Mouse (Mus musculus): ENCODE measurements around the gene Prrt1.

Gene Prrt1

GRCm38 (mm10) chr17:34651507-34652221, 22.3 kb downstream of the Prrt1 start:
- DNase-seq: peak; percentile 66

- DNase-seq: no peak
Measured at GRCm38 (mm10) chr17:34652546-34652945, 23.2 kb downstream of the Prrt1 start.

GRCm38 (mm10) chr17:34652985-34653384, 23.7 kb downstream of the Prrt1 start:
- no peak for DNase-seq

DNA sequence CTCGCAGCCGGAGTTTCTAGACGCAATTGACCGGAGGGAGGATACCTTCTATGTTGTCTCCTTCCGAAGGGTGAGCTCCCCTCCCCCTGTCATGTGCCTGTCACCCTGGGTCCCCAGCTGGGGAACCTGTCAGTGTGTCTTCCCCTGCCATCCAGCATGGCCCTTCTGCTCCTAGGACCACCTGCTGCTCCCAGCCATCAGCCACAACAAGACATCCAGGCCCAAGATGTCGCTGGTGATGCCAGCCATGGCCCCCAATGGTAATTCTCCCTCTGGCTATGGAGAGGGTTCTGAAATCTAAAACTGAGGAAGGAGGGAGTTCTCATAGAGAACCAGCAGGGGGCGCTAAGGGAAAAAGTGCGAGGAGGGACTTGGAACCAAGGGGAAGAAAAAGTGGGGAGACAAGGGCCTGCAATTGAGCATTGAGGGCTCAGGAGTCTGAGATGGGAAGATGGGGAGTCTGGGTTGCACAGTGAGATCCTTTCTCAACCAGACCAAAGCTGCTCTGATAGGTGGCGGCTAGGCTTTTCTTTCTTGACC, 24.5 kb downstream of the Prrt1 start:
- DNase-seq: peak; percentile 68

- no peak for DNase-seq
Measured at GRCm38 (mm10) chr17:34654392-34654791, 25.1 kb downstream of the Prrt1 start.

DNA sequence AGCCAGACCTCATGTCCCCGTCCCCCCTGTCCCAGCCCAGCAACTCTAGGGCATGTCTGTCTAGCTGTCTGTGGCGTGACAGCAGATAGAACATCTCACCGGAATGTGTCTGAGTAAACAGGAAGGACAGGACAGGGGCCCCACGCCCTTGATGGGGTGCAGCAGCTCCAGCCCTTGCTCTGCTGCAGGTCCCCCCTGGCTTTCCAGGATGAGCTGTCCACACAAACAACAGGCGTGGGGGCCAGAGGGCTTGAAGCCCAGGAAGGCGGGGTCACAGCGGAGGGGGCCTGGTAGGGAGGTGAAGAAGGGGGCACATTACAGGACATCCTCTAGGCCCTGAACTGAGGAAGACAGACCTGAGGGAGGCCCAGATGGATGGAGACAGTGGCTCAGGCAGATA, 25.8 kb downstream of the Prrt1 start:
- DNase-seq: no peak

DNA sequence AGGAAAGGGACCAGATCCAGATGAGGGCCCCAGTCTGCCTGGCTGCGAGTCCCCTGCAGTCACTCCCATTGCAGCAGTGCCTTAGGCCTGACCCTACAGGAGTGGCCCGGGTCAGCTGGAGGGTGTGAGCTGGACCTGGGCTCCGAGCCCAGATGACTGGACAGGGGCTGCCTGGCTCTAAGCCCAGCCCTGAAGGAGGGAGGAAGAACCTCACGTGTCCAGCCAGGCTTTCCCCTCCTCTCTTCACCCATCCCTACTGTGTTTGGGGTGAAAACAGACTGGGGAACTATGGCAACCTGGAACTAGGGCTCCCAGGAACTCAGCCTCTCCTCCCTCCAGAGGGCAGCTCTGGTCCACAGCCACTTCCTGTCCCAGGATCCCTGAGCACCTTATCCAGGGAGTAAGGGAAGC, 26.3 kb downstream of the Prrt1 start:
- DNase-seq: no peak

DNA sequence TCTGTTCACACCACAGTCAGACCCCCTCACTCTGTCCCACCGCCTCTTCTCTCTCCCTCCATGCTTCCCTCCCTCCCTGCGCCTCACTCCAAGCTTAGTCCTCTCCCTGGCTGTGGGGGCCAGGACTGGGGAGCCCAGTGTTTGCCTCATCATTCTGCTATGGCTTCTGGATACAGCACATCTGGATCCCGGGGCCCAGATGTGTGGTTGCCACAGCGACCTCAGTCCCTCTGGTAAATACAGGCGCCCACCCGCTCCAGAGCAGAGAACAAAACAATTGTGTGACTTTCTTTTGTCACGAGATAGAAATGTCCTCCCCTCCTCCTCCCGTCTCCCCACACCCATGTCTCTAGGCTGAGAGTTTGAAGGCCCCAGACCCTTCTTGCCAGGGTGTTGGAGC, 27.3 kb downstream of the Prrt1 start:
- DNase-seq: no peak

DNA sequence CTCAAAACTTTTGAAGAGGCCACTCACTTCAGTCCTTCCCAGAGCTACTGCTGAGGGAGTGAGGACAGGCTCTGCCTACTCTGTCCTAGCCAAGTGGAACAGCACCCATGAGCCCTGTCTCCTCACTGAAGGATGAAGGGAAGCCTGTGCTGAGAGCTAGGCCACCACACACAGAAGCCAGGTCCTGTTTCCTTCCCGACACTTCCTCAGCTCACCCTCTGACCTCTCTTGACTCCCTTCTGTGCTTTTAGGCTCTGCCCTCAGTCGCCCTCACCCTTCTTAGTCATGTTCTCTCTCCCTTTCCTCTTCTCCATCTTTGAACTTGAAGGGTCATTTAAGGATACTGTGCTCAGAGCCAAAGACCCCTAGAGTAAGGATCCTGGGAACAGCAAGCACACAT, 27.9 kb downstream of the Prrt1 start:
- DNase-seq: no peak

- DNase-seq: no peak
Measured at GRCm38 (mm10) chr17:34658145-34658544, 28.8 kb downstream of the Prrt1 start.

- no peak for DNase-seq
Measured at GRCm38 (mm10) chr17:34658591-34658990, 29.3 kb downstream of the Prrt1 start.

DNA sequence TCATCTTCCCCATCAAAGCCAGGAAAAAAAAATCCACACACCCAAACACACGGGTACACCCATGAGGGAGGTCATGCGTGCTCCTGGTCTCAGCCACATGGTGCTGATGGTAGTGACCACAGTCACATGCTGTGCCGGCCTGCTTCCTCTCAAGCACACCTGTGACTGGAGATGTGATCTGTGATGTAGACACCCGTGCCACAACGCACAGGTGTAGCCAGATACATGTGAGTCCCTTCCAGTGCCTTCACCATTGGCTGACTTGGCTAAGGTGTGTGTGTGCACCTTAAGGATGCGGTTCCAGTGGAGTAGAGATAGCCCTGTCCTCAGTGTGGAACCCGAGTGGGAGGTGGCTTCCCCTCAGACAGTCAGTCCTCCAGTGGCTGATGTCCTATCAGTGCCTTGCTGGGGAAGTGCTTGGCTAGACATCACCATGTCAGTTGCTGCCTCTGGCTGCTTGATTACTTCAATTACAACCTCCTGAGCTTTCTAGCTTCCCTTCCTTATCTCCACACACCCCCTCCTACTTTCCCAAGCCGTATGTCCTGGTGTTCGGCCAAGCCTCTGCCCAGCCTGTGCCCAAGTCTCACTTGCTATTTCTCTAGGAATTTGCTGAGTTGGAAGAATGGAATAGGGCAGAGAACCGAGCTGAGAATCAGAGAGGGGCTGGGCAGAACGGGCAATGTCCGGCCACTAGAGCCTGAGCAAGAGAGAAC, 30.0 kb downstream of the Prrt1 start:
- no peak for DNase-seq

GRCm38 (mm10) chr17:34659897-34660214, 30.5 kb downstream of the Prrt1 start:
- no peak for DNase-seq

DNA sequence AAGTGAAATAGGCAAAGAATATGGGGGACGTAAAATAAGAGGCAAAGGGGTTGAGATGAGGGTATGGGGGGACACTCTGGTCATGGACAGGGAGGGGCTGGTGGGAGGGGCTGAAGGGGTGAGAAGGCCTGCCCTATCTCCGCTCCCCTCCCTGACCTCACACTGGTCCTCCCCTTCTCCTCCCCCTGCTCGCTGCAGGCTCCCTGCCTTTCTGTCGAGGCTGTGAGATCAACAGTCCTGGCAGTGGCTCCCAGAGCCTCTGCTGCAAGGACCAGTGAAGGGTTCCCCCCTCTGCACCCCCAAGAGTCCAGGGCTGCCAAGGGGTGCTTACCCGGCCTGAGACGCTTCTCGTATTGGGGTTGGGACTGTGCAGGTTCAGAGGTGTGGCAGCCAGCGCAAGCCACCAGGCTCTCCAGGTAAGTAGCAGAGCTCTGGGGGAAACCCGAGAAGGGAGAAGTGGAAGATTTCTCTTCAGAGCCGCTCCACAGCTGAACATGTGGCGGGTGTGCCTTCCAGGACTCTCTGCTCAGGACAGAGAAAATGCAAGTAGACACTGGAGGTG, 31.0 kb downstream of the Prrt1 start:
- DNase-seq: no peak

DNA sequence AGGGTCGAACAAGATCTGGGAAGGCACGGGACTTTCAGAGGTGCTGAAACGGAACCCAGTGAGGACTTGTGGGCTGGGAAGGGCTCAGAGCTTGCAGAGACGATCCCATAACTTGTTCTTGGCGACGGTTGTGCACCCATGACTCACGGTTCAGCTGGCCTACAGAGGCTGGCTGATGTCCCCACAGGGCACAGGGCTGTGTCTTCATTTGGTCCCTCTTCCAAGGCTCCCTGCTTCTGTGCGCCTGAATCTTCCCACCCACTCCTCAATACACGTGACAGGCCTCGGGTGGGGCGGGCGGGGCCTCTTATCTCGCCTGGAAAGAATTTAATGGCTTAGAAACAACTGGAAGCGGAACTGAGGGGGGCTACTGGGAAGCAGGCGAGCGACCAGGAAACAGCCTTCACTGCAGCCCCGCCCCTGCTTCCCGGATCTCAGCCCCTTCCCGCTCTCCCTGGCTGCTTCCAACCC, 31.8 kb downstream of the Prrt1 start:
- peak; percentile 28 for DNase-seq

GRCm38 (mm10) chr17:34662468-34662867, 33.1 kb downstream of the Prrt1 start:
- DNase-seq: no peak

- DNase-seq: no peak
Measured at GRCm38 (mm10) chr17:34662978-34663377, 33.6 kb downstream of the Prrt1 start.

DNA sequence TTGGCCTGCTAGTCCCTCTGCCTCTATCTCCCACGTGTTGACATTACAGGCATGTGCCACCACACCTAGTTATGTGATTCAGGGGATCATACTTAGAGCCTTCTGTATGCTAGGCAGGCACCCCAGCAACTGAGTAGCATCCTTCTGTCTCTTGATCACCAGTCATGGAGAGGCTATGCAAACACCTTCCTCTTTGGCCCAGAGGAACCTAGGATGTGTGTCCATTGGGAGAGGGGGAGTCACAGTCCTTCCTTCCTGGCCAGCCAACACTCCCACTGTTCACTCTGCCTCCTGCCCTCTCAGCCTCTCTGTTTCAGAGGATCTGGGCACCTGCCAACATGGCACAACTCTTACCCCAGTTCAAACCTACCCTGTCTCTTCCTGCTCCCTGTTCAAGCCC, 34.2 kb downstream of the Prrt1 start:
- no peak for DNase-seq

GRCm38 (mm10) chr17:34664472-34664871, 35.1 kb downstream of the Prrt1 start:
- no peak for DNase-seq

DNA sequence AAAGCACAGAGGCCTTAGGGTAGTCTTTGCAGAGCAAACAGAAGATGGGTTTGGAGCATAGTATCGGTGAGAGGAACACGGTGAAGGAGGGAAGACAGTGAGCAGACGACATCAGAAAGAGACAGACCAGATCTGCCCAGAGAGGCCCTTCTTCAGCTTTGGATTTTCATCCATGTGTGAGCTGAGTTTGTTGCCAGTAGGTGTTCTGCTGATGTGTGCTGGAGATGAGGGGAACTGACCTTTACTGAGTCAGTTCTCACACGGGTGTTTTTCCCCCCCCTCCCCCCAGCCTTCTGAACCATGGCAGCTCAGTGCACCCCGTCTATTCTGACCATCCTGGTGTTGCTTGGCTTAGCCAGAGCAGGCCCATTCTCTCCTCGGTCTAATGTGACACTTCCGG, 40.9 kb downstream of the Prrt1 start, which contains the start of gene Tnxb:
Gene Tnxb (plus strand): TSS at position 301 of the 400 bp plus-strand sequence.
- no peak for DNase-seq

- DNase-seq: peak; percentile 53
Measured at GRCm38 (mm10) chr17:34671151-34672066, 42.1 kb downstream of the Prrt1 start.

DNA sequence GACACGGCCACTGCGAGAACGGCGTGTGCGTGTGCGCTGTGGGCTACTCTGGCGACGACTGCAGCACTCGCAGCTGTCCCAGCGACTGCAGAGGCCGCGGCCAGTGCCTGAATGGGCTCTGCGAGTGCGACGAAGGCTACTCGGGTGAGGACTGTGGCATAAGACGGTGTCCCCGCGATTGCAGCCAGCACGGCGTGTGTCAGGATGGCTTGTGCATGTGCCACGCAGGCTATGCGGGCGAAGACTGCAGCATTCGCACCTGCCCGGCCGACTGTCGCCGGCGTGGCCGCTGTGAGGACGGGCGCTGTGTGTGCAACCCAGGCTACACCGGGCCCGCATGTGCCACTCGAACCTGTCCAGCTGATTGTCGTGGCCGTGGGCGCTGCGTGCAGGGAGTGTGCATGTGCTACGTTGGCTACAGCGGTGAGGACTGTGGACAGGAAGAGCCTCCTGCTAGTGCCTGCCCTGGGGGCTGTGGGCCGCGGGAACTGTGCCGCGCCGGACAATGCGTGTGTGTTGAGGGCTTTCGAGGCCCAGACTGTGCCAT, 43.0 kb downstream of the Prrt1 start:
- no peak for DNase-seq

All from embryo, embryonic 11 days (tissue).